Mouse (Mus musculus) small intestine, adult 2 months (tissue): Measurements from ENCODE around the gene Tesk2.

Experiments used
- CTCF ChIP-seq: fragments of 200-500 bp; IDR thresholded peaks from 2 replicates; pipeline ENCODE4 v1.5.1; 2012; ENCODE audit warnings: low read depth, mild to moderate bottlenecking, control low read depth, inconsistent platforms, low read length, moderate library complexity, mixed read lengths; ENCODE audit not compliant: insufficient replicate concordance, insufficient read length; ENCODE audit errors: extremely low read depth
- POLR2A ChIP-seq: fragments of 200-500 bp; IDR thresholded peaks from 2 replicates; pipeline ENCODE4 v1.6.1; 2012; ENCODE audit warnings: low read depth, mild to moderate bottlenecking, control low read depth, inconsistent platforms, low read length, moderate library complexity

DNA sequence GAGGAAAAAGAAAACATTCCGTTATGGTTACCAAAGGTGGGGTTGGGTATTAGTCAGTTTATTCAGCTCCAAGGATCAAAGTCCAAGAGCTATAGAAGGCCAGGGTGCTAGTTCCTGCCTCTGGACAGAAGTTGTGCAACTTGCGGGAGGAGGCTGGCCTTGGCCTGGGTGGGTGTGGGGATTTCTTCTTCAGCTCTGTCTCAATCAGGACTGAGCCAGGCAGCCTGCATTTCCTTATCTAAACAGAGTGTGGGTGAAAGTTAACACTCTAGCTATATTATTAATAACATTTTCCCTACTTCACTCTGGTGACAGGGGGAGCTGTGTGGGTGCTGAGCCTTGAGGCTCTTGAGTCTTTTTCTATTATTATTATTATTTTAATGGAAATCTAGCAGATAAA is 48.0 kb upstream of the Tesk2 start:
- TF ChIP-seq POLR2A (no peak), CTCF (no peak)
